Mouse (Mus musculus) kidney, adult 2 months (tissue): ENCODE measurements around the gene Mast3.

Experiments
- CTCF ChIP-seq: fragments of 200-500 bp; conservative IDR thresholded peaks from 2 replicates; pipeline ENCODE4 v1.5.1; 2011; ENCODE audit warnings: low read depth, mild to moderate bottlenecking, control low read depth, low read length, moderate library complexity, mixed read lengths; ENCODE audit not compliant: insufficient read depth, insufficient read length
- POLR2A ChIP-seq: fragments of 200-500 bp; IDR thresholded peaks from one replicate; pipeline ENCODE4 v1.6.1; 2011; ENCODE audit warnings: low read depth, low read length, control low read depth

DNA sequence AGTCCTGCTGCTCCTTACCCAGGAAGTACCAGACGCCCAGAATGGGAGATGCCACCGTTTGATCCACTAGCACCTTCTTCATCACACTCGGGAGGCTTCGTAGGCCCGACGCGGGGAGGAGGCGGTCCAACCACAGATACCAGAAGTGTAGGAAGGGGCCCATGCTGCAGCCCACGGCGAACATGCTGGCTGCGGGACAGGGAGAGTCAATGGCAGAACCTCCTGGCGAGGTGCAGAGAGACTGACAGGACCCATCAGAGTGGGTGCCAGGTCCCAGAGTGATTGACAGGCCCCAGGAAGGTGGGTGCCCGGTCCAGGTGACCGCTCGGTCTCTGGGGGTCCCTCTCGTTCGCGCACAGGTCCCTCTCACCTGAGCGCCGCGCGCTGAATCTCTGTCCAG, 44.5 kb downstream of the Mast3 start:
- no peak for TF ChIP-seq POLR2A
- no peak for TF ChIP-seq CTCF
